Comparison of ENCODE assay signal across 24 mouse cellular contexts in the genomic region with DNA sequence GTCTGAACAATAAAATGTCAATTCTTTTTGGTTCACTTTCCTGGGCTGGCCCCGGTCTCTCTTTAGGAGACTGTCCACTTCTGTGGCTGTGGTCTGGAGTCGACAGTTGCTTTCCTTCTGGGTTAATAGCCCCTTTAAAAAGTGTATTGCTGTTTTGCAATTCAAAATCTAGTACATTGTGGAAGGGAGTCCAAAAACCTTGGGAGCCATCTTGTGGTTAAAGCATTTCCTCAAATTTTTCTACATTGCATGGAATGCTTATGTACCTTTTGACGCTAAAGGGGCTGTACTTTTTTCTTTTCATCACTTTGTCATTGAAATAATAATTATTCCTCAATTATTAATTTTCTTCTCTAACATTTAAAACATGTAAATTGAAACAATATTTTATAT.
DNase-seq lines count a peak whose midpoint lies in the region; ATAC-seq and TF ChIP-seq lines count a peak whose summit lies in the region.
"Had no signal": no experiment of that assay in that cellular context is flagged by ENCODE, and none has a peak within 500 bp of the region (broad histone marks: within the 10 kb centered on the region; RNA-seq: fewer than 3 reads in every experiment).

No protein-coding gene starts in this region.

- H3K79me2 ChIP-seq in myocyte (ENCODE audit: control insufficient read depth, insufficient read depth) = no peaks in the 10 kb centered on the region

- no peak for ATAC-seq in kidney, embryonic 15.5 days (replicated peaks; ENCODE audit: low FRiP score)
- ATAC-seq in lung, embryonic 14.5 days (ENCODE audit: insufficient read depth) = no peak
- ATAC-seq: forebrain, embryonic 16.5 days had no signal

- no peak overlapping the region for H3ac ChIP-seq in myocyte (ENCODE audit: control insufficient read depth, insufficient read length)

- DNase-seq in gastrocnemius, adult 2 months = no peak
- no peak for DNase-seq in gastrocnemius, postnatal 36 days
- DNase-seq in kidney, postnatal 25 days = no peak
- DNase-seq in lung, embryonic 14.5 days = peak; percentile 66
- no peak for DNase-seq in lung, postnatal 25 days (ENCODE audit: low spot score)
- no peak for DNase-seq in MN1 (ENCODE audit: low spot score)
- DNase-seq: adrenal gland, postnatal 36 days; B cell, adult 2 months; cerebellum, adult 18-20 months; cerebellum, postnatal 25 days; kidney, postnatal 10 days; layer of hippocampus, adult 9-11 months; liver, embryonic 13.5 days; lung, postnatal 14 days; retina, postnatal 1 day; right cerebral cortex, postnatal 4 days had no signal

- H3K4me1 ChIP-seq in kidney, embryonic 15.5 days = peaks cover 22% of the 10 kb centered on the region
- 0 out of 2 replicates have a peak, but pooled peaks cover 2% of the 10 kb centered on the region for H3K4me1 ChIP-seq in lung, embryonic 14.5 days (ENCODE audit: insufficient read depth)

- H3K9me3 ChIP-seq in kidney, embryonic 15.5 days (replicated peaks) = no peaks in the 10 kb centered on the region
- no peaks in the 10 kb centered on the region for H3K9me3 ChIP-seq in lung, embryonic 14.5 days (ENCODE audit: low read depth, low read length)
- H3K9me3 ChIP-seq: embryonic facial prominence, embryonic 12.5 days; heart, embryonic 12.5 days; hindbrain, embryonic 10.5 days; liver, embryonic 13.5 days; megakaryocyte, embryonic 14.5 days had no signal

- WGBS in kidney, embryonic 15.5 days = 41% methylated on average over 3 of the region's 3 CpGs
- 54% methylated on average over 3 of the region's 3 CpGs for WGBS in lung, embryonic 14.5 days

- H3K4me2 ChIP-seq in kidney, embryonic 15.5 days = no peak overlapping the region
- H3K4me2 ChIP-seq in lung, embryonic 14.5 days = no peak overlapping the region
- peak overlapping the region; percentile 37 for H3K4me2 ChIP-seq in myocyte (ENCODE audit: low read depth)
- H3K4me2 ChIP-seq: embryonic facial prominence, embryonic 12.5 days; heart, embryonic 12.5 days; liver, embryonic 13.5 days had no signal

- no peaks in the 10 kb centered on the region for H3K36me3 ChIP-seq in kidney, embryonic 15.5 days
- H3K36me3 ChIP-seq in lung, embryonic 14.5 days (ENCODE audit: insufficient read depth) = no peaks in the 10 kb centered on the region
- H3K36me3 ChIP-seq in myocyte (ENCODE audit: control insufficient read depth, insufficient read depth) = no peaks in the 10 kb centered on the region
- H3K36me3 ChIP-seq: embryonic facial prominence, embryonic 12.5 days; heart, embryonic 12.5 days; hindbrain, embryonic 10.5 days; liver, embryonic 13.5 days had no signal

- H3K27me3 ChIP-seq in kidney, embryonic 15.5 days = no peaks in the 10 kb centered on the region
- no peaks in the 10 kb centered on the region for H3K27me3 ChIP-seq in lung, embryonic 14.5 days (ENCODE audit: insufficient read depth, low read length)
- H3K27me3 ChIP-seq in myocyte (ENCODE audit: control insufficient read depth, insufficient read depth, insufficient read length) = no peaks in the 10 kb centered on the region
- H3K27me3 ChIP-seq: embryonic facial prominence, embryonic 12.5 days; heart, embryonic 12.5 days; liver, embryonic 13.5 days had no signal

- no peak overlapping the region for H3K4me3 ChIP-seq in gastrocnemius, adult 2 months
- H3K4me3 ChIP-seq in kidney, embryonic 15.5 days (replicated peaks) = no peak overlapping the region
- no peak overlapping the region for H3K4me3 ChIP-seq in lung, embryonic 14.5 days (ENCODE audit: low read depth, low read length)
- H3K4me3 ChIP-seq in myocyte = no peak overlapping the region
- H3K4me3 ChIP-seq: embryonic facial prominence, embryonic 12.5 days; erythroblast, embryonic 14.5 days; heart, embryonic 12.5 days; hindbrain, embryonic 10.5 days; liver, embryonic 13.5 days; megakaryocyte, embryonic 14.5 days had no signal

- no peak overlapping the region for H3K27ac ChIP-seq in gastrocnemius, adult 2 months
- H3K27ac ChIP-seq in kidney, embryonic 15.5 days = 0 out of 2 replicates have a peak overlapping the region, but pooled peaks have one; percentile 20
- H3K27ac ChIP-seq in lung, embryonic 14.5 days (ENCODE audit: low read depth) = no peak overlapping the region
- H3K27ac ChIP-seq: embryonic facial prominence, embryonic 12.5 days; hindbrain, embryonic 10.5 days; liver, embryonic 13.5 days had no signal

- H3K9ac ChIP-seq in kidney, embryonic 15.5 days = no peak overlapping the region
- H3K9ac ChIP-seq in lung, embryonic 14.5 days = no peak overlapping the region
- H3K9ac ChIP-seq: embryonic facial prominence, embryonic 12.5 days; heart, embryonic 12.5 days; liver, embryonic 13.5 days had no signal

- TF ChIP-seq CTCF in gastrocnemius, adult 2 months (IDR thresholded peaks at IDR 0.05) = peak; percentile 22; the same call in 1 of the 2 replicates
- peak; percentile 32; the same call in 1 of the 2 replicates for TF ChIP-seq CTCF in lung, embryonic 14.5 days (IDR thresholded peaks at IDR 0.05; ENCODE audit: low read depth)

- intact Hi-C loops in gastrocnemius, adult 2 months (cut with DNase I) = no loop called here
- intact Hi-C loops in gastrocnemius, postnatal 36 days (cut with DNase I) = no loop called here

- no peak for TF ChIP-seq POLR2A in myocyte (IDR thresholded peaks at IDR 0.05; ENCODE audit: insufficient read length, low read depth)

TF ChIP-seq in myocyte, 11 proteins besides CTCF, POLR2A, EP300 and RAD21:
- no peak for TF ChIP-seq REST (IDR thresholded peaks at IDR 0.05; ENCODE audit: insufficient read depth, insufficient read length)
- no peak for TF ChIP-seq TCF12 (IDR thresholded peaks at IDR 0.05; ENCODE audit: insufficient read depth, poor library complexity, severe bottlenecking)
TF ChIP-seq in myocyte: peak in this region for 0.
